Mouse (Mus musculus): Measurements from ENCODE around the gene Pabpn1l.
"Not testable (repeated sequence)": the region's sequence is repeated elsewhere in the genome, so short reads cannot be mapped to it uniquely, and the experiment has no call there.

Gene Pabpn1l

DNA sequence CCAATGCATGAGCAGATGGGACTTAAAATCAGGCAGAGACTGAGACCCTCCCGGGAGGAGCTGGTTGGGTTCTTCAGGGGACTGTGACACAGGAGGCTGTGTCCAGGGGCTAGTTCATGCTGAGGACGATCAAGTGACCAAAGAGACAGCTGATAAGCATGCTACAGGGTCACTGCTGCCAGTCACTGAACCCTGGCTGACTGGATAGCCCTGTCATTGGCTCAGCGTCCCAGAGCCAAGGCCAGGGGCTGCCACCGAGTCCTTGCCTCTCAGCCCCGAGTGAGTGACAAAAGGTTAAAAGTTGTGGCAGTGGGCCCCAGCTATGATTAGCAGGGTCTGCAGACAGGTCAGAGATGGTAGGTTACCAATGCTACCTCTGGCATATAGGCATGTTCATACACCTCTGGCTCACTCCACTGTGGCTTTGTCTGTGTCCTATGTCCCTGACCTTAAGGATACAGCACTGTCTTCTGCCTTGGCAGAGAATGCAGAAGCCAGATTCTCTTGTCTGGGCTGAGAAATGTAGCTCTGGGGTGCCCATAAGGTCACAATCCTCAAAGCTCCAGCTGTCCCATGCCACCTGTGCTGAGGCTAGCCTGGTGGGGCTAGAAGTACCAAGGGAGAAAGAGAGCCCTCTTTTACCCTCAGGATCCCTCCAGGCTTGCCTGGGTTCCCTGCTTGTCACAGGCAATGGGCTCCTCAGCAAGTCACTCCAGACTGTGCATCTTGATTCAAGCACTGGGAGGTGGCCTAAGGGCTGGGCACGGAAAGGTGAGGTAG lies 21.8 kb upstream of the Pabpn1l start:
- no peak for DNase-seq

DNA sequence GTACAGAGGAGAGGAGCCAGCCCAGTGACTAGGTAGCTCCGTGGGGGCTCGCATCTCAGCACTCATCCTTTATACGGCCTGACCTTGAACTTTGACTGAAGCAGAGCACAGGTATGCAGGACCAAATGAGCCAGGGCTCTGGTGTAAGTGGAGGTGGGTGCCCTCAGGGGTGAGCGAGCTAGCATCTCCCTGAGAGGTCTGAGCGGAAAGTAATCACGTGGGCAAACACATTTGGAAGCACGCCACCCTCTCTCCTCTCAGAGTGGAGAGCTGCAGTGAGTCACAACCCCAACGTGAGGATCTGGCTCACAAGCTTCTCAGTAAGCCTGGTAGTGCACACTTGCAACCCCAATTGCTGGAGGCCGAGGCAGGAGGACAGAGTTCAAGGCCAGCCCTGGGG lies 19.5 kb upstream of the Pabpn1l start:
- peak; percentile 56 for DNase-seq

DNA sequence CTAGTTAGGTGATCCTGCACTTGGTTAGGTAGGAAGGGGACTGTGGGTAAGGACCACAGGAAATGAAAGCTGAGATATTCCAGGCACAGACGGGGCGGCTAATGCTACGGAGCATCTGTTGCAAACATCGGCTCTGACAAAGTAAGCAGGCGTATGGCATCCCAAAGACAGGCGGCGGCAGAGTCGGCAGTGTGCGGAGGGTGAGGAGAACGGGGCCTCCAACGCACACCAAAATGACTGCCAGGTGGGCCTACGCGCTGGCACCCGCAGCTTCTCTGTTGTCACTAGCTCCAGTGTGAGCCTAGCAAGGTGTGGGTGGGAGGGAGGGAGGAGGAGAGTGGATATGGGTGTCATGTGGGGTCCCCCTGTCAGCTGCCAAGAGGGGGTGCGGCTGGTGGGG lies 18.9 kb upstream of the Pabpn1l start:
- DNase-seq, result peak; percentile 76

DNA sequence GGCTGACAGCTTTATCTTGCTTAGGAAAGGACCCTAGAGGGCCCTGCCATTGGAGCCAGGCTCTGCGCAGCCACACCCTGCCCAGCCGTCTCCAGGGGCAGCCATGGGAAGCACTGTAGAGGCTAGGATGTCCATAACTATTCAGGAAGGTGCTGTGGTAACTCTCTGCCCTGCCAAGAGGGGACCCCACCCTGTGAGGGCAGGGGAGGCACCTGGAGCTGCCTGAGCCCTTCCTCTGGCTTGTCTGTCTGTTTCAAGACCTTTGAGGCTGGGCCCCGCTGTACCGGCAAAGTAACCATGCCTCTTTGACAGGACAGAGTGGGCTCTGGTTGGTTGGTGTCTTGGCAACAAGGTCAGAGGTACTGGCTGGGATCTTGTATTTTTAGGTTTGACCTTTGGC lies 18.3 kb upstream of the Pabpn1l start:
- DNase-seq, result no peak

DNA sequence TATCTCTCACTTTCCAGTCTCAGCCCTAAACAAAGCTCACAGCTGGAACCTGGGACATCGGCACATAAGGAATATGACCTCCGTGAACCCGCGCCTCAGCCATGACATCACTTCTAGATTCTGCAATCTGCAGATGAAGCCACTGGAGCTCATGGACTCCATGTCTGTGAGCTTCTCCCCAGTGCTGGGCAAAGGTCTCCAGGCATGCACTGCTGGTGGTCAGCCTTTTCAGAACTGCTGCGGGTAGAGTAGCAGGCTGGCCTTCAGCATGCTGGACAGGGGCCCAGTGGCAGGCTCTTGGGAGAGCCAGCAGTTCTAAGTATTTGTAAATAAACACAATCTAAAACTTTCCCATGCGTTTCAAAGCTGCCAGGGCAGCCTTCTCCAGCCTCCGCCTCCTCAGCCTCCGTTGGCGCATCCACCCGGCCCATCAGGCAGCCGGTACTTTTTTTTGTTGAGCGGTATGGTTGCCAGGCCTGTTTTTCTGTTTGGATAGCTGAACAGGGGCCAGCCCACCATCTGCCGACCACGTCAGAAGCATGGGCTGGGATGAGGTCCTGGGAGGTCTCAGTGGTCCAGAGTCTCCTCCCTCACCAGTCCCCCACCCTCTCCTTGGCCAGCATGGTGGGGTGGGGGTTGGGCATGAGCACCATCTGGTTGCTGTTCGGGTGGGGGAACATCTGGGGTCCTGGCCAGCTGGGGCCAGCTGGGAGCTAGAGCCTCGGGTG lies 17.1 kb upstream of the Pabpn1l start:
- DNase-seq, result no peak

DNA sequence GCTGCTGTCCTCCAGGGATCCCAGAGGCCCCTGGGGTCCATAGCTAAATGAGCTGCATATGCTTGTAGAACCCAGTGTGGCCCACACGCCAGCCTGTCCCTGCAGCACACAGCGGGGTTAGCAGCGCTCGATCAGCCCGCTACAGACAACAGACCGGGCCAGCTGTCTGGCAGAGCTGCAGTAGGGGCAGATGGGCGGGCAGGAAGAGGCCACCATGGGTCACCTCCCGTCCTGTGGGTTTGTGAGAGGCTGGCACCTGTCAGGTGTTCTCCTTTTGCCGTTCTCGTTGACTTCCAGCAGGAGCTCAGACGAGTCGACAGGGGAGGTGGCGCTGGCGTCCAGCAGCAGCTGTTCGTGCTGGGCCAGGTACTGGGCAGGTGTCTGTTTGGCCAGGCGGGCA lies 16.1 kb upstream of the Pabpn1l start:
- no peak for DNase-seq

DNA sequence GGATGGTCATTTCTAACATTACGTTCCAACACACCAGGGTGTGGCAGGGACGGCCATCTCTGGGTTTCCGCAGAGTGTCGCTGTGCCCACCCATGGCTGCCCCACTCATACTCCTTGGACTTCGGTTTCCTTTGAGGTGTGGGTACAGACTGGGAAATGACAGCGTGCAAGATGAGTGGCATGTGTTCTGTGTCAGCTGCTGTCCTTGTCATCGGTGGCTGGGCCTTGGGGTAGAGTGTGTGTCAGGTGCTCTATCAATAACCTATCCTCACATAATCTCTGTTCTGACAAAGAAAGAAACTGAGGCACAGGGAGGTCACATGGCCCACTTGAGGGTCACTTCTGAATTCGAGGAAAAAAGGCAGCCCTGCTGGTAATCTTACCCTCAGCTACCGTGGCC lies 14.7 kb upstream of the Pabpn1l start:
- no peak for DNase-seq

DNA sequence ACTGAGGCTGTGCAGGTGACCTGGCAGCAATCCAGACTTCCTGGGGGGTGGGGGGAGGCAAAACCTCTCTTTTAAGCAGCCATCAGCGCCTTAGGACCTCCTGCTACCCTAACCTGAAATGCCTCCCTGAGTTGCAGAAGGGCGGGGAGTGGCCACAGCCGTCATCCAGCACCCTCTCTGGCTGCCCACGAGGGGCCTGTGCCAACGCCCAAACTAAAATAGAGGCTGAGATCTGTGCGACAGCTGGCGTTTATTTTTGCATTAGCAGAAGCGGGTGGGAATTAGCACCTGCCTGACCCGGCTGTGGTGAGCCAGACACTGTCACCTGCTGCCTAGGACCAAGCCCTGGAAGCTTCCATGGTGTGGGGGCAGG lies 14.2 kb upstream of the Pabpn1l start:
- peak; percentile 48 for DNase-seq

DNA sequence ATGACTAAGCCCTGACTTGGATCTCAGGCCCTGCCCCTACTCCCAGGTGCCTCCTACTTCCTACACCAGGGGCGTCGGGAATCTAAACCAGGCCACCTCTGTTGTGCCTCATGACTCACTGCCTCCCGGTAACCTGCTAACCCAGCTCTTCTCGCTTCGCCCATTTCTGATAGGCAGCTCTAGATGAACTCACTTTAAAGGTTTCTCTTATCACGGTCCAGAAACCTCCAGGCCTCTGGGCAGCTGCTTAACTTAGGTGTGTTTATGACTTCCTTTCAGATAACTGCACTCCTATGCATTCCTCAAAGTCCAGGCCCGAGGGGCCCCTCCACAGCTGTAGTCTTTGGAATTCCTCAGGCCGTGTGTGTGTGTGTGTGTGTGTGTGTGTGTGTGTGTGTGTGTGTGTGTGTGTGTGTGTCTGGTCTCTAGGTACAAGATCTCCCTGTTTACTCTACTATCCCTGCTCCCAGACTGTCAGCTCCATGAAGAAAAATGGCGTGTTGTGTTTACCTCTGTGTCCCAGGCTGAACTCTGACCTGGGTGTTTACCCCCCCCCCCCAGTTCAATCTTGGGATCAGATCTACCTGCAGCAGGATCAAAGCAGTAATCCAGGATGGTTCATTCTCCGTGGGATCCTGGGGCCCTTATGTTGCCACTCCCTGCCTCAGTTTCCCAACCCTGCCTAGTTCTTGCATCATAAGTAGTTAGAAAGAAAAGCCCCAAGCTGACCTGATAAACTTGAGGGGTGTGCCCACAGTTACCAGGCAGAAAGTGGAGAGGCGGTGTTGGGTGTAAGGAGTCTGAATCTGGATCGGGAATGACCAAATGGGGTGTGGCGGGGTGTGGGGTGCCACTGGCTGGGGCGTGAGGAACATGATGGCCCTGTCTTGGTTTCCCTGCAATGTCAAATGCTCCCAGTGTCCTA lies 13.6 kb upstream of the Pabpn1l start:
- no peak for DNase-seq

DNA sequence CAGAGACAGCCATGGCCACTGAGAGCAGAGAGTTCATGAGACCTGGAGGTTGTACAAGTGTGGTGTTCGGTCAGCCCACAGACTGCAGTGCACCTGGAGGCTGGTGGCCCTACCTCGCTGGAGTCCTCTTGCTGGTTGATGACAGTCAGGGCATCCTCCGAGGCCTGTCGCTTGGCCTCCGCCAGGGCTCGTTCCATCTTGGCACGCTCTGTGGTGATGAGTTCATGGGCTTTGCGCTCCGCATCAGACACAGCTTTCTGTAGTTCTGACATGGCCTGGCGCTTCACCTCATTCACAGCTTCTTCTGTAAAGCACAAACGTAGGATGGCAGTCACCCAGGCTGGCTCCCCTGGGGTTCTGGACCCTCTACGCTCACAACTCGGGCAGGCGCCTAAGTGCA lies 10.7 kb upstream of the Pabpn1l start:
- no peak for DNase-seq

DNA sequence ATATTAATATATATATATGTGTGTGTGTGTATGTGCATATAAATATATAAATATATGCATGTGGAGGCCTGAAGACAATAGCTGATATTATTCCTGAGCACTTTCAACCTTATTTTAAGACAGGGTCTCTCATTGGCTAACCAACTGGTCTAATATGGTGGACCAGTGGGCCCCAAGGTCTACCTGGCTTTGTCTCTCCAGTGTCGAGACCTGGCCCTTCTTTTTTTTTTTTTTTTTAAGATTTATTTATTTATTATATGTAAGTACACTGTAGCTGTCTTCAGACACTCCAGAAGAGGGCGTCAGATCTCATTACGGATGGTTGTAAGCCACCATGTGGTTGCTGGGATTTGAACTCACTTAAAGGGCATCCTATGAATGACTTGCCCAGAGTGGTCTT lies 9.6 kb upstream of the Pabpn1l start:
- not testable (repeated sequence) for DNase-seq

DNA sequence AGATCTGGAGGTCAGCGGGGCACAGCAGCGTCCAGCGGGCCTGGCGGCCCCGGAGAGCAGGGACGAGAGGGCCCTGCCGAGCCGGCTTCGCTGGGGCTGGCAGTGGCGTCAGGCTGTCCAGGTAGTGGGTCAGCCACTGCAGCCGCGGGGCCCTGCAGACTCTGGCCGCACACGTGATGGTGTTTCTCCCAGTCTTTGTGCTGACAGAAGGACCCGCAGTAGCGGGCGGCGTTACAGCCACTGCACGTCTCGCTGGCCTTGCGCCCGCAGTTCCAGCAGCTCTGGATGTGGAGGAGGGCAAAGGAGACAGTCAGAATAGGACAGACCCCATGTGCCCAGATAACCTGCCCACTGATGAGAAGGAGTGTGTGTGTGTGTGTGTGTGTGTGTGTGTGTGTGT lies 8.2 kb upstream of the Pabpn1l start:
- no peak for DNase-seq

DNA sequence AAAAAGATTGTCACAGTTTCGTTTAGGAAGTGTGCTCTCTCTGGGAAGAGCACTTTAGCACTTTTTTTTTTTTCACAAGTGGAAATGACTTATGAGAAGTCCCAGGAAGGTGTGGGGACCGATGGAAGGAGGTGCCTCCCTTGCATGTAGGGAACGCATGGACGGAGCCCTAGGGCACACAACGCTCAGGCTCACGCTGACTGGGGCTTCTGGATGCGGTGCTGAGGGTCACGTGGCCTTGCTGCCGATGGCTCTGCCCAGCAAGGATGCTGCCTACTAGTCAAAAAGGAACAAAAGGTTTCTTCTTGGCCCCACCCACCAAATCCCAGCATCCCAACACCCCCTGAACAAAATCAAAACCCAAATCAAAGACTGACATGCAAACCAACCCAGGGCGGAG lies 6.8 kb upstream of the Pabpn1l start:
- DNase-seq, result no peak

DNA sequence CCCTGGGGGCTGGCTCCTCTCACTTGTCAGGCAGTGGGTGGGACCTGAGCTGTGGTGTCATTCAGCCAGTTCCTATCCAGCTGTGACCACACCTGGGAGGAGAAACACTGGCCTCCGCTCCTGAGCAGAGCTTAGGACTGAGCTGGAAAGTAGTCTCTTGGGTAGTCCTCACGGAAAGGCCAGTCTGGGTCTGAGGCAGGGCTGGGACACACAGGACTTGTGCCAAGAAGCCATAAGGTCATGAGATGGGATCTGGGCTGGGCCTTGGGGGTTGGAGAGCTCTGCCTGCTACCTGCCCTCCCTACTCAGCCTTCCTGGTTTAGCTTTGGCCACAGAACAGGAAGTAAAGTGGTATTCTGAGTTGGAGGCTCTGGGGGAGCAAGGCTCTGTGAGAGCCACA lies 4.4 kb upstream of the Pabpn1l start:
- DNase-seq, result no peak

DNA sequence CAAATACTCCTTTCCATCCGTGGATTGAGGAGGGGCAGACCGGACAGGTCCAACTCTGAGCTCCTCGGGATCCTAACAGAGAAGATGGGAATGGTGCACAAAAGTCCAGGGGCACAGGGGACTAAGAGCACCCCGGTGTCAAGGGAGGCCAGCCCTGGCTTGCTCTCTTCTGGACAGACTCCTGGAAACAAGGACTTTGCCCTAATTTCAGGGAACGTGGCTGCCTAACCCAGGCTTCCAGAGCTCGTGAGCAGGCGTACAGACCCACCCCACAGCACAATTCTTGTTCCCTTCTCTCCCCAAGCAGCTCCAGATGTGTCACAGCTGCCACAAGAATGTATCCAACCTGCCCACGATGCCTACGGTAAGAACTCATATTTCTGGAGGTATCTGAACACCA lies 3.3 kb upstream of the Pabpn1l start:
- DNase-seq, result no peak

DNA sequence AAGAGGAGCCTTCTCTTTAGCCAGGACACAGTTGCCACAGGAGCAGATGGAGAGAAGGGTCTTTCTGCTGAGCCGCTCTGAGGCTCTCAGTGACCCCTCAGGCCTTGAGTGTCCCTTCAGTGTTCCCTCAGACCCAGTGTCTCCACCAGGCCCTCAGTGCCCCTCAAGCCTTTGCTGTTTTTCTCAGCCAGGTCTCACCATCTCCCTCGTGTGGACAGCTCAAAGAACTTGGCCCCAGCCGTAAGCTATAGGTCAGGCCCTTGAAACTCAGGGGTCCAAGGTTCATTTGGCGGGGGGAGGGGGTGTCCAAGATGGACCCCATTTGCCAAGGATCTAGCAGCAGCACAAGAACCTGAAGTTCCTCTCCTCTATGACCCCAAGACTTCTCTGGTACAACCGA lies 2.1 kb upstream of the Pabpn1l start:
- DNase-seq, result no peak

DNA sequence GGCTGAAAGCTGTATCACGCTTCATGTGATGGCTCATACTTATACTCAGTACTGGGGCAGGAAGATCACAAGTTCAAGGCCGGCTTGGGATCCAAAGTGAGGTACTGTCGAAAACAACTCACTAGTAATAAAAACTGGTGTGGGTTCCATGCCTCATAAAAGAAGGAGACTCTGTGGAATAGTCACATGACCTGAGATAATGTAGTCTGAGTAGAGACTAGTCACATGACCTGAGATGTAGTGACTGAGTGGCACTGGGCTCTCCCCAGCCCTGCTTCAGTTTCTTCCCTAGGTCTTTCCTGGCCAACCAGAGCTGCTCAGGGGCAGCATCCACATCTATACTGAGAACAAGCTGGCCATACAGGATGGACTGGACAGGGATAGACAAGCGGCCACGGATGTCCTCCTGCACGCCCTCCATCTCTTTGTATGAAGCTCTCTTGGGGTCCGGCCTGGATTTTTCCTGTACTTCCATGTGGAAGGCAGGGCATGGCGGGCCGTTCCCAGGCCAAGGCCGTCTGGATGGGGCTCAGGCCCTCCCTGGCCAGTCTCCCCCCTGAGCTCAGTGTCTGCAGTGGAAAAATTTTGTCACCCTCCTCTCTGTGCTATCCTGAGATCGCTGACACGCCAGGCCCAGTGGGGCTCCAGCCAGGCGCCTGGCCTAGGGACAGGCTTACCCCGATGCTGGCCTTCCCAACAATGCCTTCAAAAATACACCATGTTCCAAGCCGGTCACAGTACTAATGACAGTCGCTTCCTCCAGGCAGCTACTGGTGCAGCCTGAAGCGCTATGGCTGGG lies 1.5 kb upstream of the Pabpn1l start:
- no peak for DNase-seq

DNA sequence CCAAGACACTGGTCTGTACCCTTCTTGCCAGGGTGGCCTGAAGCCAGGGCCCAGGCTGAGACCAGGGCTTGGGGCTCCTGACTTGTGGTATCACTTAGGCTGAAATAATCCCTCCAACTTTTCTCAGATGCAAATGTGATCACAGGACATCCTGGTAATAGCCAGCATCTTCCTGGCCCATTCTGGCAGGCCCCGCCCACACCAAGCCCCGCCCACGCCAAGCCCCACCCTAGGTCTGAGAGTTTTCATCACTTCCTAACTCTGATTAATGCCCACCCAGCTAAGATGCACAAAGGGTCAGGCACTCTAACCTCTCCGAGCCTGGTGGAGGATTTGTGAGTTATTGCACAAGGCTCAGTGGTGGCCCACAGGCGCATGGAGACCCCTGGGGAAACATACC lies 2.1 kb downstream of the Pabpn1l start:
- no peak for DNase-seq

DNA sequence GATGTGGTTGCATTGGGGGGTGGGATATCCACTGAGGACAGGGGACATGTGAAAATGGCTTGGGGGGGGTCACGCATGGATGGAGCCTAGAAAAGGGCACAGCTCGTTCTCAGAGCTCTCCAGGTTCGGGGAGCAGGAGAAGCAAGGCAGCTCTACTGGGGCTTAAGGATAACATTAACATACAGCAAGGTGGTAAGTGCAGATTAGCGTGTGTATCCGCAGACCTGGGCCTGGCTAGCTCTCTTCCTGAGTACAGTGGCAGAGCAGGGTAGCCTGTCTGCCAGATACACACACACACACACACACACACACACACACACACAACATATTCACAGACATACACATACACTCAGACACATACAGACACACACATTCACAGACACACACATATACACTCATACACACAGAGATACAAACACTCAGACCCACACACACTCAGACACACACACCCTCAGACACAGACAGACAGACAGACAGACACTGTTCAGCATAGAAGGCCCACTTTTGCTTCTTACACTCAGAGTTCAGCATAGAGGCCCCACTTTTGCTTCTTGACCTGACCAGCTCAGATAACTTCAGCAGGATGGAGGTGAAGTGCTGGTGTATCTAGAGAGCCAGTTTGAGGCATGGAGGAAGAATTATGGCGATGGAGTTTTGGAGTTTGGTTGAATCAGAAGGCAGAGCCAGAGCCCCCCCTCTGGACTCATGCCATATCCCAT lies 3.7 kb downstream of the Pabpn1l start:
- DNase-seq, result no peak

DNA sequence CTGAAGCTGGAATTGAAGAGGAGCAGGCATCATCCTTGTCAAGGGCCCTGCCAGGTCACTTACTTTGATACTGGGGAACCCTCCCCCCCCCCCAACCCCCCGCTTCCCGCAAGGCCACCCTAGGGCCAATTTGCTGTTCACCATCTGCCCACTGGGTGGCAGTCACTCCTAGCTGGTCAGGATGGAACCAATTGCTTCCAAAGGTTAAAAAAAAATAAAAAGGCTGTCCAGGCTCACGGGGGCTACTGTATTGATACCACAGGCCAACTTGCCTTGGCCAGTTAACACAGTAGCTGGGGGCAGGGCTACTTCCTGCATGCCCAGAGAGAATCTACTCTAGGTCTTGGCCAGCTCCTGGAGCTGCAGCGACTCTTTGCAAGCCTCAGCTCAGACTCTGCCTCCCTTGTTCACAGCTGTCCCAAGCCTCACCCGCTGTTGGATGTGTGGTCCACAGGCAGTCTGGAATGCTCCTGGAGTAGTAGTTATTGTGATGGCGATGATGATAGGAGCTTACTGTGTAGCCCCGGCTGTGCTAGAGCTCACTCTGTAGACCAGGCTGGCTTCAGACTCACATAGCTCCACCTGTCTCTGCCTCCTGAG lies 4.5 kb downstream of the Pabpn1l start:
- DNase-seq, result peak; percentile 76

DNA sequence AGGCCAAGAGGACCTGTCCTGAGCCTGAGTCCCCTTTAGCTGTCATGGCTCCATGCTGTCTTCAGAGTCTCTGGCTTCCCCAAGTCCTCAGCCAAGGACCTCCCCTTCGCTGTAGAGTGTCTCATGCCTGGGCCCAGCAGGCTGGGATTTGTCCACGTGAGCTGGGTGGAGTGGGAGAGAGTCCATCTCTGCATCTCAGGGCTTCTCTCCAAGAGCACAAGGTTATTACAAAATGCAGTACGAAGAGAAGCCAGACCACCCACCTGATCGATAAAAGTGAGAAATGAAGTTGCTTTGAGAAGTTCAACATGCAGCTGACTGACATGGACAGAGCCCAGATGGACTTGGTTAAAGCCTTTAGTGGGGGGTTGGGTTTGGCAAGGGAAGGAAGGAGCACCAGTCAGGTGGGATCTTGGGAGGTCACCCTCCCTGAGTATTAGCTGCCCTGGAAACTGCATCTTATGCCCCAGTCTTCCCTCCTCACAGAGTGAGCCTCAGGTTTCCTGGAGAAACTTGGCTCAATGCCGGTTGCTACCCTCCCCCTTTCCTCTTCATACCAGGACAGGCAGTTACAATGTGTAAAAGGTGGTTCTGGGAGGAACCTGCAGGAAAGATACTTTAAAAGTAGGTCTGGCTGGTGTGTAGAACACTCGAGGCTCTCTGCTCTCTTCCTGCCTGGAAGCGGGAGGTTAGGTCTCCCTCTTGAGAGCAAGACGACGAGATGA lies 6.2 kb downstream of the Pabpn1l start:
- no peak for DNase-seq

Measured in right cerebral cortex, postnatal 14 days (tissue).